Mouse (Mus musculus): ENCODE results near the gene Cers3.

Gene Cers3

GRCm38 (mm10) chr7:66840008-66840719, 96.9 kb downstream of the Cers3 start:
- DNase-seq (ENCODE audit: low spot score): peak; percentile 38

- no peak for DNase-seq (ENCODE audit: low spot score)
These were observed 97.9 kb downstream of the Cers3 start for GRCm38 (mm10) chr7:66841165-66841564.

GRCm38 (mm10) chr7:66842021-66842420, 98.7 kb downstream of the Cers3 start:
- DNase-seq (ENCODE audit: low spot score): peak; percentile 82

- no peak for DNase-seq (ENCODE audit: low spot score)
These were observed 100.5 kb downstream of the Cers3 start for GRCm38 (mm10) chr7:66843846-66844245.

- no peak for DNase-seq (ENCODE audit: low spot score)
These were observed 103.3 kb downstream of the Cers3 start for GRCm38 (mm10) chr7:66846582-66846981.

GRCm38 (mm10) chr7:66847299-66847698, 104.0 kb downstream of the Cers3 start:
- DNase-seq (ENCODE audit: low spot score): no peak

GRCm38 (mm10) chr7:66849316-66849715, 106.0 kb downstream of the Cers3 start:
- DNase-seq (ENCODE audit: low spot score): no peak

GRCm38 (mm10) chr7:66852164-66852563, 108.9 kb downstream of the Cers3 start:
- DNase-seq (ENCODE audit: low spot score): no peak

- no peak for DNase-seq (ENCODE audit: low spot score)
These were observed 114.3 kb downstream of the Cers3 start for GRCm38 (mm10) chr7:66857610-66858009.

GRCm38 (mm10) chr7:66858247-66859075, 115.2 kb downstream of the Cers3 start:
- DNase-seq (ENCODE audit: low spot score): peak; percentile 5

GRCm38 (mm10) chr7:66859220-66859619, 115.9 kb downstream of the Cers3 start:
- no peak for DNase-seq (ENCODE audit: low spot score)

- no peak for DNase-seq (ENCODE audit: low spot score)
These were observed 123.8 kb downstream of the Cers3 start for GRCm38 (mm10) chr7:66866944-66867718.

GRCm38 (mm10) chr7:66867719-66868501, 124.6 kb downstream of the Cers3 start:
- DNase-seq (ENCODE audit: low spot score): peak; percentile 11

GRCm38 (mm10) chr7:66871520-66871919, 128.2 kb downstream of the Cers3 start:
- no peak for DNase-seq (ENCODE audit: low spot score)

GRCm38 (mm10) chr7:66871940-66872511, 128.7 kb downstream of the Cers3 start:
- peak; percentile 17 for DNase-seq (ENCODE audit: low spot score)

- no peak for DNase-seq (ENCODE audit: low spot score)
These were observed 129.9 kb downstream of the Cers3 start for GRCm38 (mm10) chr7:66873235-66873634.

Measured in urinary bladder, postnatal 14 days (tissue).